Mouse (Mus musculus) limb, embryonic 11.5 days (tissue): ENCODE measurements at regions not wholly inside any gene's neighbourhood (a gene's known extent, or its start where the extent isn't known, plus 50 kb on each side); places are given as distances from the start of the nearest gene placed in this dataset.

Experiments
- ATAC-seq: fragments of 200-750 bp; cut with Nextera tagmentation; 2 replicates; pipeline ENCODE4 v1.8.0; 2017; ENCODE audit warnings: low read depth; ENCODE audit not compliant: insufficient number of reproducible peaks, low FRiP score, low TSS enrichment
- DNase-seq: peaks from one replicate; pipeline ENCODE4 v3.0.0-alpha.2; 2015; ENCODE audit warnings: low spot score
- H3K27ac ChIP-seq: fragments of 300-500 bp; sonication (generic); replicated peaks from 2 replicates; pipeline ENCODE4 v1.5.1; 2014; ENCODE audit warnings: low read depth, mild to moderate bottlenecking, low read length
- H3K27me3 ChIP-seq: fragments of 300-500 bp; sonication (generic); 2 replicates; pipeline ENCODE4 v1.6.1; 2014; ENCODE audit warnings: mild to moderate bottlenecking, low read length, mixed read lengths; ENCODE audit not compliant: control insufficient read depth, insufficient read depth
- H3K36me3 ChIP-seq: fragments of 300-500 bp; sonication (generic); 2 replicates; pipeline ENCODE4 v1.6.1; 2014; ENCODE audit warnings: mild to moderate bottlenecking, low read length, moderate library complexity, mixed read lengths; ENCODE audit not compliant: control insufficient read depth, insufficient read depth
- H3K4me1 ChIP-seq: fragments of 300-500 bp; sonication (generic); 2 replicates; pipeline ENCODE4 v1.6.1; 2014; ENCODE audit warnings: low read length, mixed read lengths; ENCODE audit not compliant: control insufficient read depth, insufficient read depth
- H3K4me2 ChIP-seq: fragments of 300-500 bp; sonication (generic); 2 replicates; pipeline ENCODE4 v1.6.1; 2014; ENCODE audit warnings: low read depth, mild to moderate bottlenecking, moderate library complexity; ENCODE audit not compliant: severe bottlenecking
- H3K4me3 ChIP-seq: fragments of 300-500 bp; sonication (generic); 2 replicates; pipeline ENCODE4 v1.5.1; 2014; ENCODE audit warnings: low read depth, low read length
- H3K9ac ChIP-seq: fragments of 300-500 bp; sonication (generic); 2 replicates; pipeline ENCODE4 v1.6.1; 2014; ENCODE audit warnings: mild to moderate bottlenecking, low read length
- H3K9me3 ChIP-seq: fragments of 300-500 bp; sonication (generic); 2 replicates; pipeline ENCODE4 v1.6.1; 2016; ENCODE audit warnings: low read length; ENCODE audit not compliant: control insufficient read depth
- WGBS: fragments of 180-500 bp; shearing (Covaris S2); extraction: QIAGEN DNeasy Blood & Tissue Kit; methylation state at CpG from one replicate; pipeline ENCODE4 v1.1.7; 2014; 5-methylcytosine and 5-hydroxymethylcytosine counted together

DNA sequence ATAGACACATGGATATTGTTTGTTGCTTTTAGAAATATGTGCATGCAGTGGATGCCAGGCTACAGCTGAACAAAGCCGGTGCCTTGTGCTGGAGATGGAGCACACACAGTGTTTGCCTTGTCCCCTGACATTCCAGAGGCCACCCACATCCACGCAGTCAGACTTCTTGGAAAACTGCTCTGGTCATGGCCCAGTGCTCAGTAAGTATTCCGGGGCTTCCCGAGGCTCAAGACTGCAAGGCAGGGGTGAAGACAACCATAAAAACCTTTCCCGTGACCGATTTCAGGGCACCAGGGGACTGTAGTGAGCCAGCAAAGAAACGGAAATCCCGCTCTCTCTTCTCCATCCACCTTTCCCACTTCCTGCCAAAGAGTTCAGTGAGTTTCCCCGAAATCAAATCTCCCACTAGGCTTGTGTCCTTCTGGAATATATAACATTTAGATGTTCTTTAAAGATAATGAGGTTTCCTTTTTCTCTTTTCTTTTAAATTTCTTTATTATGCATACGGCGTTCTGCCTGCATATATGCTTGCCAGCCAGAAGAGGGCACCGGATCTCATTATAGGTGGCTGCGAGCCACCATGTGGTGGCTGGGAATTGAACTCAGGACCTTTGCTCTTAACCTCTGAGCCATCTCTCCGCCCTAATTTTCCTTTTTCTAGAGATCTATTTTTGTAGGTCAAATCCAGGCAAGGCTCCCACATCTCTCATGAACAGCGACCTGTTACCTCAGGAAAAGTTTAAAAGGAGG, 73.3 kb upstream of the Hmcn1 start:
- Histone ChIP-seq H3K4me1 (peaks cover 7% of the 10 kb centered on the region; the same call in 1 of the 2 replicates), H3K4me2 (no peak overlapping the region), H3K36me3 (no peaks in the 10 kb centered on the region), H3K9ac (no peak overlapping the region), H3K9me3 (no peaks in the 10 kb centered on the region), H3K27ac (no peak overlapping the region), H3K4me3 (no peak overlapping the region), H3K27me3 (no peaks in the 10 kb centered on the region)
- DNase-seq: no peak
- WGBS: 78% methylated on average over 15 of the region's 15 CpGs
- ATAC-seq: peak; percentile 35; the same call in 1 of the 2 replicates

GRCm38 (mm10) chr1:151074508-151075314, 81.5 kb upstream of the Hmcn1 start:
- 91% methylated on average over 16 of the region's 16 CpGs for WGBS
- DNase-seq: no peak
- H3K36me3 ChIP-seq: no peaks in the 10 kb centered on the region
- no peak overlapping the region for H3K9ac ChIP-seq
- H3K4me3 ChIP-seq: no peak overlapping the region
- no peaks in the 10 kb centered on the region for H3K4me1 ChIP-seq
- no peak overlapping the region for H3K4me2 ChIP-seq
- no peaks in the 10 kb centered on the region for H3K9me3 ChIP-seq
- H3K27ac ChIP-seq: no peak overlapping the region
- no peaks in the 10 kb centered on the region for H3K27me3 ChIP-seq
- no peak for ATAC-seq

DNA sequence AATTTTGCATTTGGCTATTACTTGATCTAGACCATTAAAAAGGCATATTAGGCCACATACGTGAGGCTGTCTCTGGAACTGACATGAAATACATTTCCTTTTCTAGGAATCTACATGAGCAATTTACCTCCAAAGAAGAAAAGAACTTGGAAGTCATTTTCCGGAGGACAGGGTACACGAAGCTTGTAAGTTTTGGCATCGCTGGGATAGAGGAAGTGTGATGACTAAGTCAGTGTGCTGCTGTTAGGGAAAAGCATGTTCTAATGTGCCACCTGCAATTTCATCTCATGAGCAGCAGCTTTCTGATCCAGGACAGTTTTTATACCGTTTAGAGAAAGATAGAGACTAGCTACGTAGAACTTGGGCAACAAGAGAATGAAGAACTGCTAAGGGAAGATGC, 82.3 kb upstream of the Hmcn1 start:
- Histone ChIP-seq H3K4me2 (no peak overlapping the region), H3K9ac (no peak overlapping the region), H3K27me3 (no peaks in the 10 kb centered on the region), H3K4me3 (no peak overlapping the region), H3K36me3 (no peaks in the 10 kb centered on the region), H3K27ac (no peak overlapping the region), H3K4me1 (0 out of 2 replicates have a peak, but pooled peaks cover 2% of the 10 kb centered on the region), H3K9me3 (no peaks in the 10 kb centered on the region)
- WGBS: 92% methylated on average over 6 of the region's 6 CpGs
- DNase-seq (no peak), ATAC-seq (no peak)

DNA sequence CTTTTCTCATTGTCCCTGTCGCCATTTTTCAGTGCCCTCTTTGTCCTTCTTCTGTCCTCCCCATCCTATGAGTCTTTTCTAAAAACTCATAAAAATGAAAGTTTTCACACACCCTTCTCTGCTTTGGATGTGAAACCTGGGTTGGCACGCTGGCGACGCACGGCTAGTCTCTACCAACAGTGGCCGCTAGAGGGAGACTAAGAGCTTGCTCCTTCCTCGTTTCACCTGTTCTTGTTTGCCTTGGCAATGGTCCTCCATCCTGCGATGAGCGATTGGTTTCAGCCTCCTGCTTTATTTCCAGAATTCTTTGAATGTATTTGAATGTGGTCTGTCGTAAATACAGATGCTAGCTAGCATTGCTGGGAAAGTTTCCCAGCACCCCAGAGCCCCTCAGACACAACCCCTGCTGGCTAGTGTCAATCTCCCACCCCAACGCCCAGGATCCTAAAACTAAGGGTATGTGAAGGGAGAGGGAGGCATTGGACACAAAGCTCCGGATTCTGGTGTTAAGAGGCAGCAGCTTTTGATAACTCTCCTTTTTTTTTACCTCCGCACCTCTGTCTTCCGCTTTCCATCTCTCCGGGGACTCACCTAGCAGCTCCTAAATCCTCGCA, 85.8 kb upstream of the Hmcn1 start:
- H3K36me3 ChIP-seq: no peaks in the 10 kb centered on the region
- H3K4me1 ChIP-seq: 0 out of 2 replicates have a peak, but pooled peaks cover 2% of the 10 kb centered on the region
- no peak overlapping the region for H3K27ac ChIP-seq
- DNase-seq (peak; percentile 90), ATAC-seq (no peak)
- no peak overlapping the region for H3K4me3 ChIP-seq
- 37% methylated on average over 16 of the region's 16 CpGs for WGBS
- H3K27me3 ChIP-seq: no peaks in the 10 kb centered on the region
- no peak overlapping the region for H3K4me2 ChIP-seq
- no peaks in the 10 kb centered on the region for H3K9me3 ChIP-seq
- H3K9ac ChIP-seq: no peak overlapping the region

- WGBS: 76% methylated on average over 15 of the region's 15 CpGs
- ATAC-seq: no peak
- H3K27me3 ChIP-seq: no peaks in the 10 kb centered on the region
Measured at GRCm38 (mm10) chr1:151079614-151080360, 86.6 kb upstream of the Hmcn1 start.

GRCm38 (mm10) chr1:151080510-151080980, 87.3 kb upstream of the Hmcn1 start:
- H3K9me3 ChIP-seq: no peaks in the 10 kb centered on the region
- no peaks in the 10 kb centered on the region for H3K27me3 ChIP-seq
- no peak overlapping the region for H3K4me2 ChIP-seq
- no peaks in the 10 kb centered on the region for H3K36me3 ChIP-seq
- no peak overlapping the region for H3K9ac ChIP-seq
- H3K27ac ChIP-seq: no peak overlapping the region; the same call in 1 of the 2 replicates
- DNase-seq: no peak
- no peak overlapping the region for H3K4me3 ChIP-seq
- H3K4me1 ChIP-seq: 0 out of 2 replicates have a peak, but pooled peaks cover 2% of the 10 kb centered on the region
- 52% methylated on average over 9 of the region's 9 CpGs for WGBS
- ATAC-seq: no peak

More at GRCm38 (mm10) chr1:151079614-151080360, 86.6 kb upstream of the Hmcn1 start:
- Histone ChIP-seq H3K27ac (no peak overlapping the region), H3K4me1 (0 out of 2 replicates have a peak, but pooled peaks cover 2% of the 10 kb centered on the region), H3K4me3 (no peak overlapping the region), H3K9me3 (no peaks in the 10 kb centered on the region), H3K9ac (no peak overlapping the region), H3K36me3 (no peaks in the 10 kb centered on the region), H3K4me2 (no peak overlapping the region)
- DNase-seq: no peak

DNA sequence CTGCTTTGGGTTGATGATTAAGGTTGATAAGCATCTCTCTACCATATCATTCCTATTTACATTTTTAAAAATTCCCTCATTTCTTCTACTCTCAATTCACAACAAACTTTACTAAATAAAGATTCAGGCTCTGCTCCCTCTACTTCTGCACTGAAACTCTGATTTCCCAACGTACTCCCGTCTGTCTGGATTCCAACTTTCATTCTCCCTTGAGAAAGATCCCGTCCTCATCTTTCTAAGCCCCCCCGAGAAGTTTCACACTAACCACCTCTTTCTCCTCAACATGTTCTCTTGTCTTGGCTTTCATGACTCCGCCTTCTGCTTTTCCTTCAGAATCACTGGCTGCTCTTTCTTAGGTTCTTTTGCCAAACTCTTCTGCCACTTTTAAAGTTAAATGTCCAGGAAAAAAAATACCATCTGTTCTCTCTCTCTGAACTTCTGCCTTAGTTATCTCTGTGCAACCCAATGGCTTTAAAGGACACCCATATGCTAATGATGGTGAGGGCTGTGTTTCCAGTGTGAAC, 89.3 kb upstream of the Hmcn1 start:
- Histone ChIP-seq H3K27me3 (no peaks in the 10 kb centered on the region), H3K9me3 (no peaks in the 10 kb centered on the region), H3K4me1 (0 out of 2 replicates have a peak, but pooled peaks cover 2% of the 10 kb centered on the region), H3K4me2 (no peak overlapping the region), H3K36me3 (no peaks in the 10 kb centered on the region), H3K9ac (no peak overlapping the region), H3K27ac (no peak overlapping the region), H3K4me3 (no peak overlapping the region)
- DNase-seq (no peak), ATAC-seq (no peak)
- 89% methylated on average over 5 of the region's 5 CpGs for WGBS
